ENCODE assay signal across 11 mouse cellular contexts in genomic region chr9:42871681-42872080, GRCm38 (mm10).
A peak's percentile ranks its signal among the peaks of the same experiment; 100 is the strongest.
DNase-seq lines count a peak whose midpoint lies in the region; ATAC-seq and TF ChIP-seq lines count a peak whose summit lies in the region.
"Had no signal": no experiment of that assay in that cellular context is flagged by ENCODE, and none has a peak within 500 bp of the region (broad histone marks: within the 10 kb centered on the region; RNA-seq: fewer than 3 reads in every experiment).

No protein-coding gene starts in this region.

- 74% methylated on average over 4 of the region's 4 CpGs for WGBS in kidney, postnatal 0 days
- WGBS in kidney, embryonic 15.5 days = 83% methylated on average over 4 of the region's 4 CpGs

- H3K9ac ChIP-seq in kidney, postnatal 0 days (ENCODE audit: low read depth, low read length) = no peak overlapping the region
- H3K9ac ChIP-seq in kidney, embryonic 15.5 days = no peak overlapping the region

- no peaks in the 10 kb centered on the region for H3K9me3 ChIP-seq in kidney, postnatal 0 days (replicated peaks; ENCODE audit: low read length)
- no peaks in the 10 kb centered on the region for H3K9me3 ChIP-seq in kidney, embryonic 15.5 days (replicated peaks)

- no peak overlapping the region for H3K27ac ChIP-seq in kidney, postnatal 0 days
- H3K27ac ChIP-seq in kidney, embryonic 15.5 days = no peak overlapping the region

- peak; percentile 28; the same call in 1 of the 2 replicates for TF ChIP-seq CTCF in kidney, postnatal 0 days (IDR thresholded peaks at IDR 0.05; ENCODE audit: low read depth)

- no peak for DNase-seq in kidney, postnatal 0 days (ENCODE audit: low spot score)
- DNase-seq in kidney, adult 11 months = no peak
- DNase-seq in Muller cell, postnatal 12 days (ENCODE audit: inconsistent ontology term) = peak; percentile 91
- DNase-seq in adrenal gland, postnatal 25 days = peak; percentile 72
- no peak for DNase-seq in spleen, adult 12 weeks (ENCODE audit: low spot score)
- no peak for DNase-seq in retina, postnatal 1 day
- DNase-seq: layer of hippocampus, adult 9-11 months; thymus, postnatal 25 days had no signal

- no peaks in the 10 kb centered on the region for H3K4me1 ChIP-seq in kidney, postnatal 0 days (replicated peaks; ENCODE audit: insufficient read depth, low read length)
- peaks cover 9% of the 10 kb centered on the region for H3K4me1 ChIP-seq in kidney, embryonic 15.5 days

- H3K4me2 ChIP-seq in kidney, postnatal 0 days (ENCODE audit: low read length) = no peak overlapping the region
- H3K4me2 ChIP-seq in kidney, embryonic 15.5 days = no peak overlapping the region

- no peak for ATAC-seq in kidney, postnatal 0 days (replicated peaks; ENCODE audit: low FRiP score, low read depth)
- peak; percentile 70 to 83 for ATAC-seq in hematopoietic stem cell, adult 5-6 weeks (replicated peaks in 1 of 2; ENCODE audit: insufficient read depth in 1 of 2, low FRiP score in 2 of 2, low TSS enrichment in 1 of 2, low read depth in 1 of 2, poor library complexity in 2 of 2, severe bottlenecking in 2 of 2)
- no peak for ATAC-seq in kidney, embryonic 15.5 days (replicated peaks; ENCODE audit: low FRiP score)

- H3K4me3 ChIP-seq in kidney, postnatal 0 days (replicated peaks; ENCODE audit: low read depth, low read length) = no peak overlapping the region
- H3K4me3 ChIP-seq in kidney, embryonic 15.5 days (replicated peaks) = no peak overlapping the region

- no peaks in the 10 kb centered on the region for H3K36me3 ChIP-seq in kidney, postnatal 0 days (ENCODE audit: insufficient read depth, low read length)
- H3K36me3 ChIP-seq in kidney, embryonic 15.5 days = no peaks in the 10 kb centered on the region
- H3K36me3 ChIP-seq: G1E had no signal

- no peaks in the 10 kb centered on the region for H3K27me3 ChIP-seq in kidney, postnatal 0 days (ENCODE audit: insufficient read depth, low read length)
- H3K27me3 ChIP-seq in kidney, embryonic 15.5 days = no peaks in the 10 kb centered on the region

Comparison
In these comparisons a context has a peak if more than half of its experiments do, and no peak if none do; other contexts are left out.
1. ATAC-seq: peak in hematopoietic stem cell, adult 5-6 weeks (2 of 2); none in kidney, postnatal 0 days (single experiment) and kidney, embryonic 15.5 days (single experiment).
2. DNase-seq: peak in Muller cell, postnatal 12 days (single experiment) and adrenal gland, postnatal 25 days (single experiment); none in kidney, postnatal 0 days (single experiment), kidney, adult 11 months (single experiment), spleen, adult 12 weeks (single experiment) and retina, postnatal 1 day (single experiment).